Mouse (Mus musculus) liver, postnatal 0 days (tissue): Measurements from ENCODE around the gene Gsto1.

Experiments used
- CTCF ChIP-seq: sonication (generic); IDR thresholded peaks from 2 replicates; pipeline ENCODE4 v1.5.1; 2016; ENCODE audit warnings: antibody characterized with exemption, low read depth
- EP300 ChIP-seq: IDR thresholded peaks from 2 replicates; pipeline ENCODE4 v1.6.1; 2016; ENCODE audit warnings: antibody characterized with exemption, low read depth, mild to moderate bottlenecking

- TF ChIP-seq EP300 (peak; percentile 44; the same call in 1 of the 2 replicates), CTCF (no peak)
Measured at GRCm38 (mm10) chr19:47898472-47899079, 43.8 kb downstream of the Gsto1 start.
